Mouse (Mus musculus) erythroblast, adult 5-6 weeks (primary cell): ENCODE measurements around the gene Gm9972. TPM values are rescaled to one million over a fixed set of nuclear protein-coding genes. Genes with fewer than 3 reads are reported as not detected.

Source experiments
- ATAC-seq: replicated peaks from 2 replicates; pipeline ENCODE4 v1.8.0; 2016; ENCODE audit warnings: moderate number of reproducible peaks, mild to moderate bottlenecking, moderate TSS enrichment, inconsistent platforms; ENCODE audit not compliant: poor library complexity, low FRiP score, severe bottlenecking
- total RNA-seq, 2 experiments: library from RNA; stranded (forward) in 1 of 2; stranded (reverse) in 1 of 2; fragments of 150-400 nt in 1 of 2; fragments of 200-764, 138-1000 nt in 1 of 2; gene quantifications; 2 replicates each; pipeline versions ENCODE4 v1.2.3 to v1.2.4; 2015 to 2017; ENCODE audit warnings: low replicate concordance in 2 of 2

The Gm9972 gene
- total RNA-seq (2015; ENCODE audit: low replicate concordance) (not detected in 2 replicates), total RNA-seq (2017; ENCODE audit: low replicate concordance) (not detected in 2 replicates)

DNA sequence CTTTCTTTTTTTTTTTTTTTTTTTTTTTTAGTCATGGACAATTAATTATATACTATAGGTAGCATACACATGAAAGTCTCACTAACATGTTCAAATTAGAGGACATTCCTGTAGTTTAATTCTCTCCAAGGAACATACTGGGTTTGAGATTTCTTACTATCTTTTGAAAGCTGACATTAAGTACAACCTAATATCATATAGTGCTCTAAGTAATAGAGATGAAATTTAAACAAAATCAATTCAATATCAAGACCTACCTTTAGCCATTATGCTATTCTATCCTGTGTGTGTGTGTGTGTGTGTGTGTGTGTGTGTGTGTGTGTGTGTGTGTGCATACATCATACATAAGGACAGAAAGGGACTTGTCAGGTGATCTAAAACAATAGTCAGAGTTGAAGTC, at the start of gene Gm9972:
Gene Gm9972 (plus strand): TSS at position 301 of the 400 bp plus-strand sequence.
- ATAC-seq: no peak

DNA sequence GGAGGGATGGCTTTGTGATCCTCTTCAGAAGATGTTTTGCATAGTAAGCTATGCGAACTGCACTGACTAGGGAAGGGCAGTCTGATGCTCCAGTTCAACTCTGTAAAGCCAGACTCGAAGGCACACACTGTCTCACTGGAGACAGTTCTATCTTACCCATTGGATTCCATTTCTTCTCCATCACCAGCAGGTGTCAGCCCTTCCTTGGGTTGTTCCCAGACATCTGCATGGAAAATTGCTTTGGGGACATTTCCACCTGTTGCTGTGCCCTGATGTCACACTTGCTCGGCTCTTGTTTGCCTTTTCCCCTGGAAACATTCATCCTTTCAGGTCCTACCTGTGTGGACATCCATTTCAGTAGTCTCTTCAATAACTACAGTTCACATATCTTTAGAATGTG, 36.4 kb upstream of the Gm9972 start:
- no peak for ATAC-seq

- no peak for ATAC-seq
These were observed 23.6 kb upstream of the Gm9972 start for GRCm38 (mm10) chr11:43011941-43012340.

DNA sequence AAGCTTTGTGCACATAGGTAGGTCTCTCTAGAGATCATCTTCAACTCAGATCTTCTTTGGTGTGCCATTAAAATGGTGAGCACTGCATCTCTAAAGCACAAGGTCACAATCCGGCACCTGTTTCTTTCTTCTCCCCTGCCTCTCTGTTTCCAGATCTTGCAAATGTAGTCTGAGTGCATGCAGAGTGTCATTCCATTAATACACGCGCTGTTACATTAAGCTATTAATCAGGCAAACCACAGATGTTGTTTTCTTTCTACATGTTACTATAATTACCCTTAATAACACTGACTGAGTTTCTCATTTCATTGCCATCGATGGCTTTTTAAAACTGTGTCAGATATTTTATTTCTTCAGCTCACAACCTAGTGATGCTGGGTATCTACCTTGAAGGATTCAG, 22.6 kb upstream of the Gm9972 start:
- no peak for ATAC-seq

DNA sequence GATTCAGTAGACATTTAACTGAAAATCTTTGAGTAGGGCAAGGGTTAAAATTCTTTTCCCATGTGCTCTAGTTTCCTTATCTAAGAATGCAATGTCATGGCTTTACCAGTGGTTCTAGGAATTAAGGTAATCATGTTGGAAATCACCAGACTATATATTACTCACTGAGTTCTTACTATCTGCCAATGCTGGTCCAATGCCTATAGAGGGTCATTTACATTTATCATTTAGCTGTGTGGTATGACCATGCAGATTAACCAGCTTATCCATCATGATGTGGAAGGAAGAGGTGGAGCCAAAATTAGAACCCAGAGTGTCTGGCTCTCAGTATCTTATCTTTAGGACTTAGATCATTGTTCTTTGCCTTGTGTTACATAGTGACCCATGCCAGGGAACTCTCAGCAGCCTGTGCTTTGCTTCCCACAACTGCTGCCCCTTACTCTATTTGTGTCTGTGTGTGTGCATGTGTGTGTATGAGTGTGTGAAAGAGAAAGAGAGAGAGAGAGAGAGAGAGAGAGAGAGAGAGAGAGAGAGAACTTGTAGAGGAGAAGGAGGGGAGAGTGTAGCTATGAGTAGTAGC, 12.3 kb upstream of the Gm9972 start:
- no peak for ATAC-seq

DNA sequence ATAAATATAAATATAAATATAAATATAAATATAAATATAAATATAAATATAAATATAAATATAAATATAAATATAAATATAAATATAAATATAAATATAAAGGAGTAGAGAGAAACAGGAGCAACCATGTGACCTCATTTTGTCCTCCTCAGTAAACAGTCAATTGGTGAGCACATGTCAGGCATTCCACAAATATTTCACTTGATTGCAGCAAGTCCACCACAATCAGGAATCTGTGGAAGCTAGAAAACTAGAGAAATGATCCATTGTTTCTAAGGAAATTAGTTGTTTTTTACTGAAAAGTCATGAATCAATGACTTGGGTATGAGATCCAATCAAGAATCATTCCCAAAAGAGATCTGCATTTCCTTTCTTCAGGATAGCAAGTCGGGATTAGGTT, 5.7 kb upstream of the Gm9972 start:
- ATAC-seq: no peak

GRCm38 (mm10) chr11:43032141-43032540, 3.4 kb upstream of the Gm9972 start:
- ATAC-seq: no peak

DNA sequence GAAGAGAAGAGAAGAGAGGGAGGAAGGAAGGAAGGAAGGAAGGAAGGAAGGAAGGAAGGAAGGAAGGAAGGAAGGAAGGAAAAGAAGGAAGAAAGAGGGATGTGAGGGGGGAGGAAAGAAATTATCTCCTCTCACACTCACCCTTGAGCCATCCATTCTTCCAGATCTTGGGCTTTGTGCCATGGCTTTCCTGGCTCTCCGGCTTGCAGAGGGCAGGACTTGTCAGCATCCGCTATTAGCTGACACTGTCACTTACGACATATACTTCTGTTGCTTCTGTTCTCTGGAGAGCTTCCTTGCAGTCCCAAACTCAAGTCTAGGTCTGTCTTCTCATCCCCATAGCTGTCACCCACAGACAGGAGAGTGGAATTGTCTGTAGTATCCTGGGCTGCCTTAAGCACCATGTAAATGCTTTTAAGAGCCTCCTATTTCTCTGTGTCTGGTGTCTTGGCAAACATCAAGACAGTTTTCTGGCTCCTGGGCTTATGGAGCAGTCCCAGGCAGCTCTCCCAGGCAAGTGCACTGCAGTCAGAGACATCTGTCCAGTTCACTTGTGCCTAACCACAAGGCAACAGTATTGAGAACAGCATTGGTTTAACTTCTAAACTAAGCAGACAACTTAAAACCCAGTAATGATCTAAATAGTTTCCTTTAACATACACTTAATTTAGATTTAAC, 10.5 kb downstream of the Gm9972 start:
- no peak for ATAC-seq

- no peak for ATAC-seq
These were observed 13.8 kb downstream of the Gm9972 start for GRCm38 (mm10) chr11:43049363-43049762.

DNA sequence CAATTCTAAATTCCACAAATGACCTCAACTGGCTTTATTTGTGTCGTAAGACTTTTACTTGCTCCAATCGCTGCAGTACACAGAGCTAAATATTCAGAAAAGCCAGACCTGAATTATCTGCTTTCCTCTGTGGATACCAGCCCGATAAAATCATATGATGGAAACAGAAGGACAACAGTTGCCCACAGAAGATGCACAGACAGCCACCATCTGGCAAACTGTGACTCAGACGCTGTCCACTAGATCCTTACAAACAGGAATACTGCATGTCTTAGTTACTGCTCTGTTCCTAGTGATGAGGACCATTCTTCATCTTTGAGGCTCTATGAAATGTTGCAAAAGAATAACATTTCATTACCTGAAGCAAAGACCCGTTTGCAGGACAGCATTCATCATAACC, 19.4 kb downstream of the Gm9972 start:
- no peak for ATAC-seq

- no peak for ATAC-seq
These were observed 24.0 kb downstream of the Gm9972 start for GRCm38 (mm10) chr11:43059437-43059970.

DNA sequence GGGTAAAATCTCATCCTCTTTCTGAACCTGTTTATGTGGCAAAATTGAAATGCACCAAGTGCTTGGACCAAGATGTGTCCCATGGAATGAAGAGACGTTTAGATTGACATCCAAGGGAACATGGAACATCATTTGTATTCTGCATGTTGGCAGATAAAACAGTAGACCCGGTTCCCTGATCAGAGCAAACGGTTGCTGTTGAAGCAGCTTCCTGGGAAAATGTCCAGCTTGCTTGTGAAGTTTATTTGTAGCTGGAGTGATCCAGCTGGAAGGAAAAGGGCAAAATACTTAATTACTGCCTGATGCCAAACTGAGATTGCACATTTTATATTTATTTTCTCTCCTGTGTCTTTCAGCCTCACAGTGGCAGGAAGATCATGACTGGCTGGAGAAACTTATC, 26.7 kb downstream of the Gm9972 start:
- no peak for ATAC-seq

DNA sequence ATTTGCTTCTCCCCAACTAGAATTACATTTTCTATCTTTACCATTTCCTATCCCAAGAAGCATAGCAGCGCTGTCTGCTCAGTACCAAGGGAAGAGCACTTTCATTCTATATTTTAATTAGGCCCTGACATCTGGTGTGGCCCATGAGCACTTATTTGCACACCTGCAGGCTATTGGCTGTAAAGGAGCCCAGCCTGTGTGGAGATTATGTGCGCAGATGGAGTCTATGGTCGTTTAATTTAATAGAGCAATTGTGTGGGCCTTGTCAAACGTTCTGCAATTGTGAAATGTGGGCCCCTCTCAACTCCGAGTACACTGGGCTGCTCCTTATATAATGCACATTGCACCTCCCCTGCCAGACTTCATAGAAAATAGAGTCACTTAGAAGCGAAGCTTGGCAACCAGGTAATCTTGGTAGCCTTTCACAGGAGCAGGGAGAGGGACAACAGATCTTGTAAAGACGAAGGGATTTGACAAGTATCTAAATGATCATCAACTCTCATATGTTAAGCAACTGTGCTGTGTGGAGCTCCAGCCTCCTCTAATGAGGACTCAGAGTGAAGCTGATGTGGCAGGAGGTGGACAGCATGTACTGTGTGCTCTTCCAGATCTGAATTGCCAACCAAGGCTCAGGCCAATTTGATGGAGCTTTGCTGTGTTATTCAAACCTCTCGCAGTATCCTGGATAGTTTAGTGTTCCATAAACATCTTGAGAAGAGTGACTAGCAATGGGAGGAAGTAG, 50.9 kb downstream of the Gm9972 start:
- no peak for ATAC-seq

Other genes with a start within 250 kb of the Gm9972 start
- not detected in 2 replicates for gene Atp10b, start 114.1 kb downstream of the Gm9972 start, total RNA-seq (2015; ENCODE audit: low replicate concordance)
- gene Atp10b, start 114.1 kb downstream of the Gm9972 start, total RNA-seq (2017; ENCODE audit: low replicate concordance): not detected in 2 replicates